Mouse (Mus musculus) cerebellum, postnatal 10 days (tissue): ENCODE data around the gene Crkl.
A peak's percentile ranks its signal among the peaks of the same experiment; 100 is the strongest.

ENCODE experiments used
- DNase-seq, 2 experiments: peaks; one replicate each; pipeline ENCODE4 v3.0.0; 2021; ENCODE audit warnings: mixed read lengths in 2 of 2

The Crkl gene

GRCm38 (mm10) chr16:17530640-17531288, 79.0 kb downstream of the Crkl start, which contains the start of gene Thap7:
TSS of gene Thap7 (minus strand) at chr16:17531136.
- DNase-seq, result peak; percentile 99

- peak; percentile 62 for DNase-seq
Observed at GRCm38 (mm10) chr16:17532271-17532670, 80.5 kb downstream of the Crkl start.

GRCm38 (mm10) chr16:17532676-17533329, 81.0 kb downstream of the Crkl start:
- DNase-seq, result no peak

GRCm38 (mm10) chr16:17536584-17536983, 84.8 kb downstream of the Crkl start:
- no peak for DNase-seq
